Mouse (Mus musculus) left cerebral cortex, adult 11 months (tissue): ENCODE results near the gene Hint1.
"Not testable (repeated sequence)": the region's sequence is repeated elsewhere in the genome, so short reads cannot be mapped to it uniquely, and the experiment has no call there.

Source experiments
- DNase-seq: peaks from one replicate; pipeline ENCODE4 v3.0.0; 2022; ENCODE audit warnings: low spot score

Gene Hint1

DNA sequence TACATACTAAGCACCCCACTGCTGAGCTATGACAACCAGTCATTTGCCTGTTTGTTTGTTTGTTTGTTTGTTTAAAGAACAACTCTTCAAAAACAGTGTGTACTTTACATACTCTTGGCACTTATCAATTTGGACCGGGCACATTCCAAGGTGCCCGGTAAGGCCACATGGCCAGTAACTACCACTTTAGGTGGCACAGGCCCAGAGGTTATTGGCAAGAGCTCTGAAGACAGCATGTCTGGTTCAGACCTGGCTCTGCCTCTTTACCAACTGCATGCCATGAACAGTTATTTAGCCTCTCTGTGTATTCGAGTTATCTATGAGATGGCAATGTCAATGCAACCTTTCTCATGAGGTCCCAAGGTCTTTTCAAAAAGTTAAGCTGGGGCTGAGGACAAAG lies 30.5 kb downstream of the Hint1 start:
- not testable (repeated sequence) for DNase-seq

DNA sequence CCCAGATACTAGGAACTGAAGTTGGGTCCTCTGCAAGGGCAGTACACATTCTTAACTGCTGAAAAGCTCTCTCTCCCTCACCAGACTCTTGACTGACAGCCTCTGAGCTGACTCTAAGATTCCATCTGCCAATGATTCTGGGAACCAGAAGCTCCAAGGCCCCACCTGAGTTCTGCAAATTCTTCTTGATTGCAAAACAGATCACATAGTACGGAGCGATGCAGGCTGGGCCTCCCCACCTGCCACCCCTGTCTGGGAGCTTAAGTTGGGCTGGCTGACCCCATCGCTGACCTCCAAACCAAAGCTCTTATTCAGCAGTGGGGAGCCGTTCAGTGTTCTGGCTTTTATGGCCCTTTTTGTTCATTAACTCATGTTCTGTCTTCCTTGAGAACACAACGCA lies 31.3 kb downstream of the Hint1 start:
- DNase-seq: no peak

DNA sequence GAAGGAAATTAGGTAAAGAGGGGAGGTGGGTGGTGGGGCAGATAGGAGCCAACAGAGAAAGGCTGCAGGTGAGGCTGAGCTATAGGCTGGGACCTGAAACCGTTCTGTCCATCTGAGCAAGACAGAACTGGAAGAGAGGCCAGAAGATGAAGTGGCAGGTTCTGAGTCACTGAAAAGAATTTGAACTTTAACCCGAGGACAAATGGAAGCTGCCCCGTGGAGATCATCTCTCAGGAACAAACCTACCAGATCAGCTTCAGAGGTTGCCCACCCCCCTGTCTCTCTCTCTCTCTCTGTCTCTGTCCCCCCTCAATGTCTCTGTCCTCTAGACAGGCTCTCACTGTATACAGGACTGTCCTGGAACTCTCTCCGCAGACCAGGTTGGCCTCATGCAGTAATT lies 33.5 kb downstream of the Hint1 start:
- DNase-seq: no peak

DNA sequence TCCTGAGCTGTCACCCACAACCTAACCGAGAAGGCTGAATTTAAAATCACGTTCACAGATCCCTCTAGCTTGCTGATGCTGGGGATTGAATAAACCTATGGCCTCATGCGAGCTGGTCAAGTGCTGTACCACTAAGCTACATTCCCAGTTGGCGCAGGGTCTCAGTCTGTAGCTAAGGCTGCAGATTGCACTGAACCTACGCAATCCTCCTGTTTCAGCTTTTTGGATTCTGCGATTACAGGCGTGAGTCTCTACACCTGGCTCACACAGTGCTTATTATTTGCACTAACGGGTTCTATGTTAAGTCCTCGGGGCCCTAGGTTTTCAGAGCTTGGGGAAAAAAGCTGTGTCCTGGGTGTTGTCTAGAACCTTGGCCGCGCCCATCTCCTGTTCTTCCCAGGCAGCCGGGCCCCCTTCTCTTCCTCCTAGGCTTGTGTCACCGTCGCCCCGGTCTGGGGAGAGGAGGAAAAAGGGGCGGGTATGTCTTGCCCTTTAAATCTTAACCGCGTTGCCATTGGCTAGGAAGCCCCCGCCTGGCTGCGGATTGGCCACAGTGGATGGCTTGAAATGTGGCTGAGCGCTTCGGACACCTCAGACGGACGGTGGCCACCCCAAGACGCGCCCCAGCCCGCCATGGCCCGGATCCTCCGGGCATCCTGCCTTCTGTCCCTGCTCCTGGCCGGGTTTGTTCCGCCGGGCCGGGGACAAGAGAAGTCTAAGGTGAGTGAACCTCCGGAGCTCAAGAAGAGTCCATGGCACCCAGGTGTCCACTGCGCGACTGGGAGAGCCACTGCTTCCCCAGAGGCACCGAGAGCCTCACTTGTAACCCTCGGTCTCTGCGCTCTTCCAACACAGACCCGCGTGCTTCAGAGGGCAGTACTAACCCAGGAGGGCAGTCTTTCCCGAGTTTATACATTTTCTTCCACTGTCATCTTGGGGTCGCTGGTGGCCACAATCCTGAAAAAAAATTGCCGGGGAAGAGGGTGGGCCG lies 36.4 kb downstream of the Hint1 start, which contains the start of gene Gpx3:
Gene Gpx3 (plus strand): TSS at position 121 of the 991 bp plus-strand sequence.
- no peak for DNase-seq

DNA sequence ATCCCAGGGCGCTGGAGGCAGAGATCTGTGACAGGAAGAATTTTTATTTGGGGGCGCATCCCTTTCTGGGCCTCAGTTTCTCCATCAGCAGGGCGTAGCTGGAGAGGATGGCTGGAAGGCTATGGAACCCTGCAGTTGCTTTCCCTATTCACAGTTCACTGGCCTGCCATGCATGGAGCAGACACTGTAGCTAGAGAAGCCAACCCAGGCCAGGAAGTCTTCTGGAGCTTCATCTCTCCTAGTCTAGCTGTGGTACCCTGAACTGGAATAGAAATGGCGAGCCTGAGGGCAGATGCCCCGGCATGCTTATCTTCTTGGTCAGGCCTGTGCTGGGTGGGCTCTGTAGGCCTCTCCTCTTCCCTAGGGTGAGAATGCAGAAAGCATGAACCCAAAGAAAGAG lies 37.2 kb downstream of the Hint1 start:
- DNase-seq: no peak

DNA sequence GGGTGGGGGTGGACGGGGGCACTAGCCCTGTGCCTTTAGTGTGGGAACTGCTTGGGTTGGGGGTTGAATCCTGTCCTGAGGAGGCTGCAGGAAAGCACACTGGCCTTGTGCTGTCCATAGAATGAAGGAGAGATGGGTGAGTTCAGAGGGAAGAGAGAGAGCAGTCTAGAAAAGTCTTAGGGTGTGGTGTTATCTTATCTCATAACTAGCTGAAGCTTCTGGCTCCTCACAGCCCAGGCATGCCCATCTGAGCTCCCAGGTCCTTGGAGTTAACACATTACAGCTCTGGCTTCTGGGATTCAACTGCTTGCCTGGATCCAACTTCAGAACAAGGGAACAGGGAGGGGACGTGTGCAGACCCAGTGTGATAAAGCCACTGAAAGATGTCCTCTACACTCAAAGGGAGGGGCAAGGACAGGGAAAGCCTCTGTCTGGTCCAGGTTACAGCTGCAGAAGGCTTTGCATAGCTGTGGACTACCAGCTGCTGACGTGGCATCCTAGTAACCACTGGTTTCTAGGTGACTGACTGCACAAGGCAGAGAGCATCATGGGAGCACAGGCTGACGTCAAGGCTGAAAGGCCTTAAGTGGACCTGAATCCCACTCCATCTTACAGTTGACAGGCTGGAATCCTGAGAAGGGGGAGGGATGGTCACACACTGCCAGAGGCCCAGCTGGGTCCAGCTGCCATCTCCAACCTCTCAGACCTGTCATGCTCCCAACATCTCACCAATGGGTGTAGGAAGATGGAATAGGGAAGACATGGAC lies 37.9 kb downstream of the Hint1 start:
- DNase-seq: no peak

DNA sequence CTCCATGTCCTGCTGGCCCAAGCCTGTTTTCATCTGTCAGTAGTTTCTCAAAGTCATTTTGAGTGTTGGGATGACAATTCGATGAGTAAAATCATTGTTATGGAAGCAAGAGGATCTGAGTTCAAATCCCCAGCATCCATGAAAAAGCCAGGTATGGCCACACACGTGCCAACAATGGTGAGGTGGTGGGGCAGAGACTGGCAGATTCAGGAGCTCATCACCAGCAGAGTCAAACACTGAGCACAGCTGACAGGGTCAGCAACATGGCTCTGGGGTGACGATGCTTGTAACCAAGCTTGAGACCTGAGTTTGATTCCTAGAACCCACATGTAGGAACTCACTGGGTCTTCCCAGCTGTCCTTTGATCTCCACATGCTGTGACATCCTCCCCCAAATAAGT lies 38.9 kb downstream of the Hint1 start:
- DNase-seq: no peak

DNA sequence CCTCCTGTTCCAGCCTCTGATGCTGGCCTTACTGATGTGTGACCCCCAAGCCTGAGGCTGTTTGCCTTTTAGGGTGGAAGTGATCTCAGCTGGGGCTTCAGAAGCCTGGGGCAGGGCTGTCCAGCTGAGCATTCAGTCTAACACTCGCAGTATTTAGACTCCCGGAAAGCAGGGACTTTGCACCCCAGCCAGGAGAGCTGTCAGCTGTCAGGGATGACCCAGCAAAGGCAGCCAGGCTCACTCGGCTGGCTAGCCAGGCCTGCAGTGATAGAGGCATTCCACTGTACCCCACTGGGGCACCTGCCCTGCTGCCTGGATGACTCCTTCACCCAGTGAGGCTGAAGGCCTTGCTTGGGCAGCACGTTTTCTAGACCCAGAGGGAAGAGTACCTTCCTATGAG lies 39.7 kb downstream of the Hint1 start:
- no peak for DNase-seq

DNA sequence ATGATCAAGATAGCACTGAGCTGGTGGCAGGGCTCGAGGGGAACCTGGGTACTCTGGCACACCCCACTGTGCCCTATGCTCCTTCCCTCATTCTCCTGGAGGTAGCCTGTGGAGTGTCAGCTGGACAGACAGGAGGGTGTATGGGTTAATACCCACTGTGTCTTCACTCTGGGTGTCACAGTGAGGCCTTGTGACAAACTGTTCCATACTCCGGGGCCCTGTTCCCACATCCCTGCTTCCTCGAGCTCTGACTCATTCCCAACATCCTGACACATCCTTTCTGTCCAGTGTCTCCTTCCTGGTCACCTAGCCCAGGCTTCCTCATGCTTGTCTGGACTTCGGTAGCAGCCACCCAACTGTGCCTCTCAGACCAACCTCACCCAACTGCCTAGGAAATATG lies 40.3 kb downstream of the Hint1 start:
- no peak for DNase-seq

DNA sequence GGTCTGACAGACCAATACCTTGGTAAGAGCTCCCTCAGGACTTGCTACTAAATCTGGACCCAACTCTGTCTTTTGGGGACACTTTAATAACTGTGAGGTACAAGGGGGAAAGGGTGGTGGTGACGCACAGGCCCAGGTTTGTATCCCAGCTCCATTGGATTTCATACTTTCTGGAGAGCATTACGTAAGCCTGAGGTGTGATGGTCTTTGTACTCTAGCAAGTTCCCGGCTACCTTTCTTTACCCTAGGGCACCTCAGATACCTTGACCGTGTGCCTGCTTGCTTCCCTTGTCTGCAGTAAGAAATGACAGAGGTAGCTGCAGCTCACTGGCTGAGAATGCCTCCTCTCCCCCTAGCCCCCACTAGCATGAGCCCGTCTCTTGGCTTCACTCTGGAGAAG lies 41.1 kb downstream of the Hint1 start:
- DNase-seq: no peak

DNA sequence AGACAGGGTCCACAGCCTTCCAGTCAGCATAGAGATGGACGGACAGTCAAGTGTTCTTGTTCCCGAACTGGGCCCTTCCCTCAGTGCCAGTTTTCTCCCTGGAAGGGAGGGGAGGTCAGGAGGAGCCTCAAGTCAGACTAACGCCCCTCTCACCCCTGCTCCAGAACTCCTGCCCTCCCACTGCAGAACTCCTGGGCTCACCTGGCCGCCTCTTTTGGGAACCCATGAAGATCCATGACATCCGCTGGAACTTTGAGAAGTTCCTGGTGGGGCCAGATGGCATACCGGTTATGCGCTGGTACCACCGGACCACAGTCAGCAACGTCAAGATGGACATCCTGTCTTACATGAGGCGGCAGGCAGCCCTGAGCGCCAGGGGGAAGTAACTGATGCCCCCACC lies 43.1 kb downstream of the Hint1 start:
- no peak for DNase-seq

DNA sequence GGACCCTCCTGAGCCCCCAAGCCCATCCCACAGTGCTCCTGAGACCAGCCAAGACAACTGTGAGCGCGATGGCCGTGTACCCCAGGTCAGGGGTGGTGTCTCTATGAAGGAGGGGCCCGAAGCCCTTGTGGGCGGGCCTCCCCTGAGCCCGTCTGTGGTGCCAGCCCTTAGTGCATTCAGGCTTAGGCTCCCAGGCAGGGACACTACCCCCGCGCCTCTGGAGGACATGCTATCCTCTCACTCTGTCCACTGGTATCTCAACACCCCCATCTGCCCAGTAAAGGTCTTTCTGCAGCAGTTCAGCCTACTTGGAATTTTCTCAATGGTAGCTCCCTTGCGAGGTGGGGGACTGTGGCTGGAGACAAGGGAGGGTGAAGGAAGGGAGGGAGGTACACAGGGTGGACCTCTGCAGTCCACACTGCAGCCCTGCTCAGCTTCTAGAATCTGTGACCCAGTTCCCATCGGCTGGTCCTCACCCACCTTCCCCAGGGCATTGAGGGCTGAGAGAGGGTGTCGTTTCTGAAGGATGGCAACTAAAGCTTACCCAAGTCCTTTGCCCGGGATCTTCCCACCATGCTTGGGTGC lies 44.0 kb downstream of the Hint1 start:
- DNase-seq: no peak

DNA sequence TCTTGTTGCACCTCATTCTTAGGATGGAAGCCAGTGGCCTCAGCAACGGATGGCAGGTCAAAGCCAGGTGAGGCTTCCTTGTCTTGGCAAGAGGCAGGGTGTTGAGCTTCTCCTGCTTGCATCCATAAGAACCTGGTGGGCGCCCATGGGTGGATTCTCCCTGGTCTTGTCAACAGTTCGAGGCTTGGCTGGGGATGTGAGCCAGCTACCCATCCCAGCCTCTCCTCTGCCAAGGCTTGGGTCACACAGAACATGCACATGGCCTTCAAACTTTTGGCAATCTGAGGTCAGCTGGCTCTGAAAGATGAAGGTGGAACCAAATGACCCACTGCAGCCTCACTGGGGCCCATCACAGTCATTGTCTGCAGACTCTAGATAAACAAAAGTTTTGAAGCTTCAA lies 45.0 kb downstream of the Hint1 start:
- DNase-seq: no peak

DNA sequence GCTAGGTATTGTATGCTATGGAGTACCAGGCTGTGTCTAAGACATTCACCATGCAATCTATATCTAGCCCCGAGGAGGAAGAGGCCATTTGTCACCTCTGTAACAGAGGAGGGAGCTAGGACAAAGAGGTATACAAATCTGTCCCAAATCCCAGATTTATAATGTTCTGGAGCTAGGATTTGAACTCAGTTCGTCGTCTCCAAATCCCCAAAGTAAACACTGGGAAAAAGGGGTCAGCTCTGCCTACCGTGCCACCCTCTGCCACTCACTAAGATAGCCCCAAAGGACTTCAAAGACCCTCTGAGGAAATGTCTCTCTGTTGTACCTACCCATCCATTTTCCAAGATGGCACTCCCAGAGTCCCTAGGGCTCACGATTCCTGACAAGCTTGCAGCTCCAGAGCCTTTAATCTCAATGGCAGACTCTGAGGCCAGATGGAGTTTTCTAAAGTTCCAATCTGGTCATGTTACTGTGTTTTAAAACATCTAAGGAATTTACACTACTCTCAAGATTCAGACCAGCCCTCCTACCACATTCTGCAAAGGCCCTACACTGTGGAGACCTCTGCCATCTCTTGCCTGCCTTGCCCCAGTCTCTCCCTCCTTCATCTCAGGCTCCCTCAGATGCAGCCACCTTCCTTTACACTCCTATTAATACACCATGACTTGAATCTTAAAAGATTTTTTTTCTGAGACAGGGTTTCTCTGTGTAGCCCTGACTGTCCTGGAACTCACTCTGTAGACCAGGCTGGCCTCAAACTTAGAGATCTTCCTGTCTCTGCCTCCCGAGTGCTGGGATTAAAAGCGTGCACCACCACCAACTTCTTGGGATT lies 45.7 kb downstream of the Hint1 start:
- no peak for DNase-seq

DNA sequence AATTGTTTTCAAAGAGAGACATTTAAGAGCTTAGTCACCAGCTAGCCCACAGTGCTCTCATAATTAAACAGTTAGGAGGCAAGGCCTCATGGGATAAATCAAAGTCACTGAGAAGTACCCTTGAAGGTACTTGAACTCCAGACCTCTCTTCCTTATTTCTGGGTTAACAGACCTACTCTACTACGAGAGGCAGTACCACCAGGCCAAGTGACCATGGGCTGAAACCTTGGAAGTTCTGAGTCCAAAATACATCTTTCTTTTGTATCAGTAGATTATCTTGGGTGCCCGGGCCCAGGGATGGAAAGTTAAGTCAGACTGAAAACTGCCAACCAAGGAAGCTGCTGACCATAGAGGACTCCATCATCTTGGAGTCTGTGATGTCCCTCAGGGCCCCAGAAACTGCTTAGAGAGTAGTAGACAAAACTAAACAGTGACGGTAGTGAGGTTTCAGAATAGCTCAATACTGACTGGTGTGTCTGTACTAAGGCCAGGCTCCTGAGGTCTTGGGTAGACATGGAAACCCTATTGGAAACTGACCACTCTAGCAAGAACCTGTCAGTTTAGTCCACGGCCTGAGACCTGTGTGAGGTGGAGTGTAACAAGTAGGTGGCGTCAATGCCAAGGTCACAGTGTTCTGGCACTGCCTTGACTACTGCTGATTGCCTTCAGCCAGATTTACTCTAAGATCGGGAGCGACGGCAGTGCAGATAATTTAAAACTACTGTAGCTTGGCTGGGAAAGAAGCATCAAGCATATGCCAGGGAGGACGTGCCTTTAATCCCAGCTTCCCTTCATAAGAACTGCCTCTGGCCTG lies 46.5 kb downstream of the Hint1 start:
- no peak for DNase-seq

DNA sequence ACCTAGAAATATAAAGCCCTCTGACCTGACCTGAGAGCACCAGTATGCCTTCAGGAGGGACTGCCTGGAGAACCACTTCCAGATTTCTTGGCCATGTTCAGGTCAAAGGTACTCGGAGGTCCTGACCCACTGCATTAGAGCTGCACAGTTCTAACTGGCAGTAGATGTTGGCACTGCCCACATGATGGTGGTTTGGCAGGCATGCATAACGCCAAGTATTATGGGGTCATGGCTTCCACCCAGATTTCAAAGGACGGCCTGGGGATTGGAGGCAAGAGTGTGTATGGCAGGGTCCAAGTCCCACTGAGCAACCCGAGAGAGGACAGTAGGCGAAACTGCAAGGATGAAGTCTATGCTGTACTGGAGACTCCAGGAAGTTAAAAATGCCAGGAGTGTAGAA lies 47.7 kb downstream of the Hint1 start:
- no peak for DNase-seq

DNA sequence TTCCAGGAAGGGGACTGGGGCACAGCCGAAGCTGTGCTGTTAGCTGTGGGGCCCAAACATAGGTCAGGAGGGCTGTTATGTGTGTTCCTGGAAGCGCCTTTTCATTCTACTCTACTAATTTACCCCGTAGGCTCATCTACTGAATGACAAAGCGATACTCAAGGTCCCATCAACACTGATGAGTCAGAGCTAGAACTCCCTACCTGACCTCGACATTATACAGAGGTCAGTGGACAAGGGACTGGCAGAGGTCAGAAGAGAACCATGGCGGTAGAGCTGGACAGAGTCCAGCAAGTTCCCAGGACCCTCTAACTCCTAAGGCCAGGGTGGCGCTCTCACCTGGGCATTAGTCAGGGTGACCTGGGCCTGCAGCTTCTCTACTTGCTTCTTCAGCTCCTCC lies 51.3 kb downstream of the Hint1 start:
- DNase-seq: no peak

DNA sequence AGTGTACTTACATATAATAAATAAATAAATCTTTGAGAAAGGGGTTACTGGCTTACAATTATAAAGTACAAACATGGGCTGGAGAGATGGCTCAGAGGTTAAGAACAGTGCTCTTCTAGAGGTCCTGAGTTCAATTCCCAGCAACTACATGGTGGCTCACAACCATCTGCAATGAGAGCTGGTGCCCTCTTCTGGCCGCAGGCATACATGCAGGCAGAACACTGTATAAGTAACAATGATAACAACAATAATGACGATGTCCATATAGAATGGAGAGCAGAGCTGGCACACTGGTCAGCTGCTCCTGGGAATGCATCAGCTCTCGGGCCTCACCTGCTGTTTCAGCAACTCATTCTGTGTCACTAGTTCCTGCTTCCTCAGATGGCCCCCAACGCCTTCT lies 52.1 kb downstream of the Hint1 start:
- no peak for DNase-seq
